Mouse (Mus musculus) ES-E14 (cell line): Measurements from ENCODE around the gene Gpc2.

ENCODE experiments used
- MAFK ChIP-seq: IDR thresholded peaks from 2 replicates; pipeline ENCODE4 v1.6.1; 2014; ENCODE audit warnings: mild to moderate bottlenecking, low read depth, low read length, inconsistent platforms; ENCODE audit not compliant: insufficient read depth
- ZC3H11A ChIP-seq: IDR thresholded peaks from 2 replicates; pipeline ENCODE4 v1.6.1; 2012; ENCODE audit warnings: low read depth, mild to moderate bottlenecking, inconsistent platforms, low read length, borderline replicate concordance

DNA sequence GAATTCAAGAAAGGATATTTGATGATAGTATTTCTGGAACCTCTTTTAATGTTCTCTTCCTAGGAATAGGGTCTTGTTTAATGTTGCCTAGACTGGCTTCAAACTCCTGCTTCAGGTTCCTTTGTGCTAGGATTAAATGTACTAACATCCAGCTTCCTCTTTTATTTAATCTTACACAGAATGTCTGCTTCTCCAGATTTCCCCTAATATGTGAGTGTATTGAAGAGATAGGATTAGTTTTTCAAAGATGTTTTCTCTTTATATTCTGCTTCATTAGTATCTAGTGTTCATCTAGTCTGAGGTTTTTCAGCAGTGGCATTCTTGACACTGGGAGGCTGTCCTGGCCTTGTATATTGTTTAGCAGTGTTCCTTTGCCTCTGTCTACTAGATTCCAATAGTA, 14.4 kb upstream of the Gpc2 start:
- no peak for TF ChIP-seq ZC3H11A
- TF ChIP-seq MAFK: no peak
